Mouse (Mus musculus) liver, adult 2 months (tissue): ENCODE results near the gene Ccdc130.

Source experiments
- CTCF ChIP-seq: fragments of 200-500 bp; IDR thresholded peaks from 2 replicates; pipeline ENCODE4 v1.5.1; 2011; ENCODE audit warnings: low read depth, low read length, control low read depth
- POLR2A ChIP-seq: fragments of 200-500 bp; IDR thresholded peaks from 2 replicates; pipeline ENCODE4 v1.6.1; 2011; ENCODE audit warnings: low read length, control low read depth; ENCODE audit not compliant: insufficient read depth; ENCODE audit errors: extremely low read depth

DNA sequence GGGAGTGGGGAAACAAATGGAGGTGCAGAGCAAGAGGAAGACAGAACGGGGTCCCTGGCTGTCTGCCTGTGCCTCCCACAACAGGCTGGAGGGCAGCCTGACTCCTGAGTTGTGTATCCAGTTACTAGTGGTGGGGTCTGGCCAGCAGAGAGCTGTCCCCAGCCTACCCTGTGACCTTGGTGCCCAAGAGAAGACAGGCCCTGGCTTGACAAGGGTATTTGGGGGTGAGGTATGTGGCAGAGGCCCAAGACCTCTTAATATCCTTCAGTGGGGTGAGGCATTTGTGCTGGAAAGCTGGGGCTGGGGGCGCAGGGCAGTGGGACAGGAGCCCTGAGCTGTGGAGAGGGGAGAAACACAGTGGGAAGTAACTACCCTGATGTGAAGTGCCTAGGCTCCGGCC, 59.0 kb downstream of the Ccdc130 start:
- TF ChIP-seq POLR2A (no peak), CTCF (no peak)
